Mouse (Mus musculus) CH12.LX (cell line): Measurements from ENCODE around the gene Klc4.

Experiments
- CHD2 ChIP-seq: IDR thresholded peaks from 2 replicates; pipeline ENCODE4 v1.6.1; 2011; ENCODE audit warnings: low read length, improper control_type of control experiment
- CTCF ChIP-seq, 2 experiments: IDR thresholded peaks in 1 of 2; conservative IDR thresholded peaks in 1 of 2; 2 replicates each; pipeline ENCODE4 v1.5.1; 2011 to 2012; ENCODE audit warnings: low read depth in 2 of 2, low read length in 2 of 2, improper control_type of control experiment in 1 of 2, inconsistent platforms in 1 of 2, mild to moderate bottlenecking in 1 of 2, moderate library complexity in 1 of 2
- MYC ChIP-seq: IDR thresholded peaks from 2 replicates; pipeline ENCODE4 v1.6.1; 2011; ENCODE audit warnings: low read depth, mild to moderate bottlenecking, improper control_type of control experiment, low read length
- POLR2A ChIP-seq: IDR thresholded peaks from 2 replicates; pipeline ENCODE4 v1.6.1; 2011; ENCODE audit warnings: low read depth, mild to moderate bottlenecking, improper control_type of control experiment, low read length
- TBP ChIP-seq: conservative IDR thresholded peaks from 2 replicates; pipeline ENCODE4 v1.6.1; 2011; ENCODE audit warnings: low read depth, low read length, improper control_type of control experiment

DNA sequence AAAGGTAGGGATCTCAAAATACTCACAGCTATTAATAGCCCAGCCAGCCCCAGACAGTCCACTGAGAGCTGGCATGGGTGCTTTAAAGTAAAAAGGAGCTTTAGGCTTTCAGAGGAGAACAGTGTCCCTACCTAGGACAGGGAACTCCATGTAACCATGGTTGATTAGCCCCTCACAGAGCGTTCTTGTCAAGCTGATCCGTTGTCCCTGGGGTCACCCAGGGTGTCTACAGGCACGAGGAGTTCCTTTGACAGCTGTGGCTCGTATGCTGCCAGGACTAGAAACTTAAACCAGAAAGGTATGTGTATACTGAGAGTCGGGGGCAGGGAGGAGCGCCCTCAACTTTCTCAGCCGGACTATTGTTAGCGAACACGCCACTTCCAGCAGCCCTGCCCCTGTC is 33.1 kb upstream of the Klc4 start:
- TF ChIP-seq CTCF (conservative IDR thresholded peaks at IDR 0.05 in 1 of 2, IDR thresholded peaks at IDR 0.05 in 1 of 2; ENCODE audit: low read depth in 2 of 2, low read length in 2 of 2): no peak
- no peak for TF ChIP-seq POLR2A
- no peak for TF ChIP-seq CHD2
- TF ChIP-seq MYC: no peak
- no peak for TF ChIP-seq TBP
